Mouse (Mus musculus): ENCODE data around the gene Kif9. TPM values are rescaled to one million over a fixed set of nuclear protein-coding genes. Genes with fewer than 3 reads are reported as not detected.

Gene Kif9
- polyA plus RNA-seq, 1 experiment from 2014 or later, result 6.2 TPM

DNA sequence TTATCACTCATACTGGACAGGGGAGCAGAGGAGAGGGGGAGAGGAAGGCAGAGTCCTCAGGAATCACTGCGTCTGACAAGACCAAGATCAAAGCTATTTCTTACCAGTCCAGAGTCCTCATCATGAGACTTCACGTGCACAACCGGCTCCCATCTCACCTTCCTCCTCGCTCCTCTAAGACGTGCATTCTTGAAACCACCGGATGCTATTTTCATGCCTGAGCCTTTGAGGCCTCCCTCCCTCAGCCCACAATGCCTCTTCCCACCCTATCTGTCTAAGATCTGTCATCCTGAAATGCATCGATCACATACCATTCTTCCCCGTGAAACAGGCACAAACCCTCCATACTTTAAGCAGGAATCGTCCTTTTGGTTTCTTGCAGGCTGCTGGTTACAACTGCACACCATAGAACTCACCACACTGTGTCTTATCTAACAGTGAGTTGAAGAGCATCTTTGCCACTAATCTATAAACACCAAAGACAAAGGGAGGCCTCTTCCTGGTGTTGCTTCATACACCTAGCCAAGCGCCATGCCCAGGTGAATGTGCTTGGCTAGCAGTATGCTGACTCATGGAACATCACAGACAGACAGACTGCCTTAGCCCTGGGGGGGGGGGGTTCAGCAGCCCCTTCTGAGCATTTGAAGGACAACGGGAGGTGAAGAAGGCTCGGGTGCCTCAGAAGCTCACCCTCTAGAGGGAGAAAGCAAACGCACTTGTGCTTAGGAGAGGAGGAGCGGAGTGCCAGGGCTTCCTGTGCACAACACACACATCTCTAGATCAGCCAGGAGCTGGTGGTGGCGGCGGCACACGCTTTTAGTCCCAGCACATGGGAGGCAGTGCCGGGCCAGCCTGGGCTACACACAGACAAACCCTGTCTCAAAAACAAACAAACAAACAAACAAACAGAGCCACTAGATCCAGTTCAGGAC lies 15.6 kb upstream of the Kif9 start:
- H3K4me3 ChIP-seq, result no peak overlapping the region
- no peak overlapping the region for H3K9ac ChIP-seq
- H3K36me3 ChIP-seq, result 0 out of 2 replicates have a peak, but pooled peaks cover 5% of the 10 kb centered on the region
- no peaks in the 10 kb centered on the region for H3K4me1 ChIP-seq (replicated peaks)
- H3K27ac ChIP-seq (replicated peaks), result no peak overlapping the region
- no peak for ATAC-seq (ENCODE audit: low FRiP score, low read depth)
- WGBS, result 89% methylated on average over 18 of the region's 18 CpGs
- H3K9me3 ChIP-seq, result no peaks in the 10 kb centered on the region
- no peaks in the 10 kb centered on the region for H3K27me3 ChIP-seq
- no peak overlapping the region for H3K4me2 ChIP-seq

- no peak overlapping the region for H3K4me2 ChIP-seq
- no peaks in the 10 kb centered on the region for H3K9me3 ChIP-seq
- H3K27me3 ChIP-seq, result no peaks in the 10 kb centered on the region
- no peak overlapping the region for H3K9ac ChIP-seq
- 0 out of 2 replicates have a peak, but pooled peaks cover 10% of the 10 kb centered on the region for H3K36me3 ChIP-seq
- H3K4me3 ChIP-seq, result no peak overlapping the region
- H3K4me1 ChIP-seq (replicated peaks), result no peaks in the 10 kb centered on the region
- no peak overlapping the region for H3K27ac ChIP-seq (replicated peaks)
- 77% methylated on average over 7 of the region's 7 CpGs for WGBS
- no peak for ATAC-seq (ENCODE audit: low FRiP score, low read depth)
Measured at GRCm38 (mm10) chr9:110462321-110462720, 14.4 kb upstream of the Kif9 start.

DNA sequence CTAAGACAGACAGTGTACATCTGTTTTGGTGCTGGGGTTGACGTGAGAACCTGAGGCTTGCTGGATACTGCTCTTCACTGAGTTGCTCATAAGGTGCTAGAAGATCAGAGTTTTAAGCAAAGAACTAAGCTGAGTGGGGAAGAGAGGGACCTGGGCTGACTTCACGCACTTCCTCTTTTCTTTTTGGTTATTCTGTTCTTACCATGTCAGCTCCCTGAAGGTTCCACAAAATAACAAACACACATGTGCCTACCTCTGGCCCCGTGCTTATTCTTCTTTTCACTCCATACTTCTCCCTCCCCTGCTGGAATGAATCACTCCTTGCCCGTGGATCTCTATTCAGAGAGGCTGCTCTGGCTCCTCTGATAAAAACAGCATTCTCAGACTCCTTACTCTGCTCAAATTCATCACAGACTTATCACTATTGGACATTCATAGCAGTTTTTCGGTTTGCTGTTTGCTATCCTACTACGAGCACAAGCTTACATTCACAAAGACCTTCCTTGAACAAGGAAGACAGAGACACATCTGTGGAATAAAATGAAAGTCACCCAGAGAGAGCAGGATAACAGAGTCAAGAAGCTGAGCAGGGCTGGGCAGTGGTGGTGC lies 12.7 kb upstream of the Kif9 start:
- no peak for ATAC-seq (ENCODE audit: low FRiP score, low read depth)
- no peak overlapping the region for H3K4me3 ChIP-seq
- no peaks in the 10 kb centered on the region for H3K4me1 ChIP-seq (replicated peaks)
- no peaks in the 10 kb centered on the region for H3K27me3 ChIP-seq
- no peak overlapping the region for H3K9ac ChIP-seq
- 0 out of 2 replicates have a peak, but pooled peaks cover 6% of the 10 kb centered on the region for H3K36me3 ChIP-seq
- WGBS, result 94% methylated on average over 6 of the region's 6 CpGs
- H3K9me3 ChIP-seq, result no peaks in the 10 kb centered on the region
- H3K27ac ChIP-seq (replicated peaks), result no peak overlapping the region
- no peak overlapping the region for H3K4me2 ChIP-seq

- H3K4me2 ChIP-seq, result no peak overlapping the region
- no peaks in the 10 kb centered on the region for H3K4me1 ChIP-seq (replicated peaks)
- H3K9me3 ChIP-seq, result no peaks in the 10 kb centered on the region
- no peak for ATAC-seq (ENCODE audit: low FRiP score, low read depth)
- H3K36me3 ChIP-seq, result 0 out of 2 replicates have a peak, but pooled peaks cover 6% of the 10 kb centered on the region
- H3K27ac ChIP-seq (replicated peaks), result no peak overlapping the region
- H3K27me3 ChIP-seq, result no peaks in the 10 kb centered on the region
- 93% methylated on average over 6 of the region's 6 CpGs for WGBS
- H3K9ac ChIP-seq, result no peak overlapping the region
- H3K4me3 ChIP-seq, result no peak overlapping the region
Measured at GRCm38 (mm10) chr9:110465336-110465735, 11.4 kb upstream of the Kif9 start.

DNA sequence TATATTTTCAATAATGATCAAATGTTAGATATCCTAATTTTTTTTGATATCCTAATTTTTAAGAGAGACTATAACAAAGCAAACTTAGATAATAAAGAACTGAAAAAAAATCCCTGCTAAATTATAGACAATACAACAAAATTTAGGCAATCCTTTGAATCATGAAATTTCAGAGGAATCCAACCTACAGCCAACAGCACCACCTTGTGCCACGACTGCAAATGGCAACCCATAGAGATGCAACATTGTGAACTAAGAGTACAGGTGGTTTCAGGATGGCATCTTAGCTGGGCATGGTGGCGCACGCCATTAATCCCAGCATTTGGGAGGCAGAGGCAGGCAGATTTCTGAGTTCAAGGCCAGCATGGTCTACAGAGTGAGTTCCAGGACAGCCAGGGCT lies 10.6 kb upstream of the Kif9 start:
- Histone ChIP-seq H3K4me2 (no peak overlapping the region), H3K4me1 (replicated peaks) (no peaks in the 10 kb centered on the region), H3K9me3 (no peaks in the 10 kb centered on the region), H3K9ac (no peak overlapping the region), H3K27ac (replicated peaks) (no peak overlapping the region), H3K27me3 (no peaks in the 10 kb centered on the region), H3K36me3 (0 out of 2 replicates have a peak, but pooled peaks cover 6% of the 10 kb centered on the region), H3K4me3 (no peak overlapping the region)
- WGBS, result 82% methylated on average over 3 of the region's 3 CpGs
- ATAC-seq (ENCODE audit: low FRiP score, low read depth), result no peak

DNA sequence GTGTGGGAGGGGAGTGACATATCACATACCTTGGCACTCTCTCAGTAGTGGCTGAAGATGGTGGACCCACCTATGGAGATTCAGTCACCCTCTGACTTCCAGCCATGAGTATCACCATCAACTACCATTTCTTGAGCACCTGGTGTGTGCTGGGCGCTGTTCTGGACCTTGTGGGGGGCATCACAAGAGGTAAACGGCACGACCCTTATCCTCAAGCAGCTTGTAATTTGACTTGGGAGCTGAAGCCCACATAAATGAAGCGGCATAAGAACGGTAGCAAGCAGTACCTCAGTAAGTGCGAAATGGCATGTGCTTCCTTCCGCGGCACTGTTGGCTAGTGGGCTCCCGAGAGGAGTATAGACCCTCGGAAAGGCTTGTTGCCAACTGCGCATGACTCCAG lies 1.2 kb downstream of the Kif9 start:
- Histone ChIP-seq H3K4me1 (replicated peaks) (peaks cover 22% of the 10 kb centered on the region), H3K27me3 (peaks cover 5% of the 10 kb centered on the region), H3K9ac (no peak overlapping the region), H3K4me2 (no peak overlapping the region), H3K9me3 (no peaks in the 10 kb centered on the region), H3K36me3 (no peaks in the 10 kb centered on the region), H3K27ac (replicated peaks) (no peak overlapping the region), H3K4me3 (no peak overlapping the region)
- no peak for ATAC-seq (ENCODE audit: low FRiP score, low read depth)
- WGBS, result 51% methylated on average over 11 of the region's 11 CpGs

- peaks cover 22% of the 10 kb centered on the region for H3K4me1 ChIP-seq (replicated peaks)
- no peak for ATAC-seq (ENCODE audit: low FRiP score, low read depth)
- H3K27me3 ChIP-seq, result peaks cover 5% of the 10 kb centered on the region
- H3K36me3 ChIP-seq, result no peaks in the 10 kb centered on the region
- no peak overlapping the region for H3K27ac ChIP-seq (replicated peaks)
- H3K9ac ChIP-seq, result no peak overlapping the region
- no peaks in the 10 kb centered on the region for H3K9me3 ChIP-seq
- WGBS, result 81% methylated on average over 4 of the region's 4 CpGs
- H3K4me2 ChIP-seq, result no peak overlapping the region
- H3K4me3 ChIP-seq, result no peak overlapping the region
Measured at GRCm38 (mm10) chr9:110478639-110479038, 1.9 kb downstream of the Kif9 start.

DNA sequence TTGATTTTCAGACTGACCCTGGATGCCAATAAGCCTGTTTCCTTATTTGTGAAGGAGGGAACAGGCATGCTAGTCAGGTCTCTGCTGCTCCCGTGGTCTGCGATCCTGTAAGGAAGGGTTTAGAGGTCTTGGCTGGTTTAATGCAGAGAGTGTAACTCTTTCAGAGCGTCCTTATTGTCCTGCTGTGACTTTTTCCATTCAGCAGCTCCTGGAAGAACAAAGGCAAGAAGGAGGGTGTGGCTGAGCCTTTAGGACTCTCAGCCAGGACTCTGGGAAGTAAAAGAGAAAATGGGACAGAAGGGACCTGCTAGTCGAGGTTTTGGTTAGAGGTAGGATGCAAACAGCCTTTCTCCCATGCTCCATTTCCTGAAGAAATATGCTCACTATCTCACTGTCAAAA lies 12.1 kb downstream of the Kif9 start:
- no peak for ATAC-seq (ENCODE audit: low FRiP score, low read depth)
- no peak overlapping the region for H3K27ac ChIP-seq (replicated peaks)
- WGBS, result 13% methylated on average over 4 of the region's 4 CpGs
- peaks cover 2% of the 10 kb centered on the region; the same call in 1 of the 2 replicates for H3K9me3 ChIP-seq
- no peak overlapping the region for H3K9ac ChIP-seq
- no peaks in the 10 kb centered on the region for H3K36me3 ChIP-seq
- no peak overlapping the region for H3K4me3 ChIP-seq
- H3K27me3 ChIP-seq, result no peaks in the 10 kb centered on the region
- H3K4me1 ChIP-seq (replicated peaks), result no peaks in the 10 kb centered on the region
- H3K4me2 ChIP-seq, result no peak overlapping the region

DNA sequence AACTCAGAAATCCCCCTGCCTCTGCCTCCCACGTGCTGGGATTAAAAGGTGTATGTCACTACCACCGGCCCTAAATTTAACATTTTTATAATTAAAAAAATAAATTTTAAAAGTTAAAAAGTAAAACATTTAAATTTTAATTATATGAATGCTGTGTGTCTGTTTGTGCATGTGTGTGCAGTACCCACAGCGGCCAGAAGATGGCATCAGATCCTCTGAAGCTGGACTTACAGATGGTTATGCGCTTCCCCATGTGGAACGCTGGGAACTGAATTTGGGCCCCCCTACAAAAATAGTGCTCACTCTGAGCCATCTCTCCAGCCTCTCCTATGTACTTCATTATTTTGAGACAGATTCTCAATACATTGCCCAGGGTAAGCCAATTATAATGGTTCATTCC lies 14.2 kb downstream of the Kif9 start:
- H3K36me3 ChIP-seq, result no peaks in the 10 kb centered on the region
- WGBS, result 66% methylated on average over 5 of the region's 5 CpGs
- H3K27ac ChIP-seq (replicated peaks), result no peak overlapping the region
- H3K4me2 ChIP-seq, result no peak overlapping the region
- ATAC-seq (ENCODE audit: low FRiP score, low read depth), result no peak
- no peaks in the 10 kb centered on the region for H3K4me1 ChIP-seq (replicated peaks)
- no peak overlapping the region for H3K9ac ChIP-seq
- H3K9me3 ChIP-seq, result peaks cover 2% of the 10 kb centered on the region; the same call in 1 of the 2 replicates
- H3K4me3 ChIP-seq, result no peak overlapping the region
- no peaks in the 10 kb centered on the region for H3K27me3 ChIP-seq

DNA sequence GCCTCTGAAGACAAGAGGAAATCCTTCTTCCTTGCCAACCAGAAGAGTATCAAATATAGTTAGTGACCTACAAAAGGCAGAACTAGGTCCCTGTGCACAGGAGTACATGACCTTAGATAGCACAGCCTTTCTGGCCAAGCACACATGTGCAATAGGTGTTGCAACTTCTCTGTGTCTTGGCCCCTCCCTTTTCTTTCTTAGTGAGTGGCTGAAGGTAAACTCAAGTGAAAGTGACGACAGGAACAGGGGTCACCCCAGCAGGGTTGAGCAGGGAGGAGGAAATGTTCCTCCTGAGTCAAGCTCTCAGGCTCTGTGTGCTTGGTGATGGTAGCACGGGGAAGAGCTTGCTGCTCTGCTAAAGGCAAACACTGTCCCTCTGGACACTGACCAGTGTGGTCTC lies 49.0 kb downstream of the Kif9 start:
- peaks cover 5% of the 10 kb centered on the region; the same call in 1 of the 2 replicates for H3K4me1 ChIP-seq (replicated peaks)
- ATAC-seq (ENCODE audit: low FRiP score, low read depth), result no peak
- no peak overlapping the region for H3K27ac ChIP-seq (replicated peaks)
- H3K4me3 ChIP-seq, result no peak overlapping the region
- H3K9ac ChIP-seq, result no peak overlapping the region
- no peaks in the 10 kb centered on the region for H3K27me3 ChIP-seq
- H3K4me2 ChIP-seq, result no peak overlapping the region
- no peaks in the 10 kb centered on the region for H3K9me3 ChIP-seq
- H3K36me3 ChIP-seq, result no peaks in the 10 kb centered on the region
- 65% methylated on average over 2 of the region's 2 CpGs for WGBS

DNA sequence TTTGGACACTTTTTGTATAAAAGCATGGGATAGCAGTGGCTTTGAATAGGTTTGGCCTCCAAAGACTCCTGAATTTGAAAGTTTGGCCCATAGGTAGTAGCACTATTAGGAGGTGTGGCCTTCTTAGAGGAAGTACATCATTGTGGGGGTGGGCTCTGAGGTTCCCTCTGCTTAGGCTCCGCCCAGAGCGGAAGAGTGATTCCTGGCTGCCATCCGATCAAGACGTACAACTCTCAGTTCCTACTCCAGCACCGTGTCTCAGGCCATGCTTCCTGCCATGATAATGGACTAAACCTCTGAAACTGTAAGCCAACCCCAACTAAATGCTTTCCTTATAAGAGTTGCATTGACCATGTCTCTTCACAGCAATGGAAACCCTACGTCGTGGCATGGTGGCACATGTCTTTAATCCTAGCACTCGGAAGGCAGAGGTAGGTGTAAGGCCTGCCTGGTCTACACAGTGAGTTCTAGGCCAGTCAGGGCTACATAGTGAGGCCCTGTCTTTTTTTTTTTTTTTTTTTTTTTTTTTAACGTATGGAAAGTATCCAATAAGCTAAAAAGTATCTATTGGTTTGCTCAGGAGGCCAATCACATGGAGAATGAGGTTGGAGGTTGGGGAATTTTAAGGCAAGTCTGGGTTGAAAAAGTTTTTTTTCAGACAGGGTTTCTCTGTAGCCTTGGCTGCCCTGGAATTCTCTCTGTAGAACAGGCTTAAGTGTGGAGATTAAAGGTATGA lies 52.4 kb downstream of the Kif9 start:
- H3K36me3 ChIP-seq, result no peaks in the 10 kb centered on the region
- H3K27me3 ChIP-seq, result no peaks in the 10 kb centered on the region
- H3K4me2 ChIP-seq, result no peak overlapping the region
- ATAC-seq (ENCODE audit: low FRiP score, low read depth), result no peak
- no peak overlapping the region for H3K4me3 ChIP-seq
- peaks cover 18% of the 10 kb centered on the region for H3K4me1 ChIP-seq (replicated peaks)
- no peaks in the 10 kb centered on the region for H3K9me3 ChIP-seq
- WGBS, result 41% methylated on average over 9 of the region's 9 CpGs
- no peak overlapping the region for H3K9ac ChIP-seq
- H3K27ac ChIP-seq (replicated peaks), result no peak overlapping the region

DNA sequence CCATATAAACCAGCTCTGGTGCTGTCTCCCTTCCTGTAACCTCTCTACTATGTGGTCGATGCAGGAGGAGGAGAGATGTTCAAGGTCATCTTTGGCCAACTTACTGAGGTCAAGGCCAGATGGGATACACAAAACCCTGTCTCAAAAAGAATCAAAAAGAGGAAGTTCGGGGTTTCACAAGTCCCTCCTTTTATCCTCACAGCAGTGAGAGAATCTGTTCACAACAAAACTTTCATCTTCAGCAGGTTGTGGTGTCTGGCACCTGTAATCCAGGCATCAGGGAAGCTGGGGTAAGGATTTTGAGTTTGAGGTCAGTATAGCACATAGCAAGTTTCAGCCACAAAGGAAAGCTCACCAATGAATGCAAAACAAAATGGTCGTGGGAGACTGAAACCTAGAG lies 53.9 kb downstream of the Kif9 start:
- Histone ChIP-seq H3K4me3 (no peak overlapping the region), H3K9ac (no peak overlapping the region), H3K27ac (replicated peaks) (no peak overlapping the region), H3K4me1 (replicated peaks) (peaks cover 32% of the 10 kb centered on the region), H3K4me2 (peak overlapping the region; percentile 78; the same call in 1 of the 2 replicates), H3K36me3 (no peaks in the 10 kb centered on the region), H3K9me3 (no peaks in the 10 kb centered on the region), H3K27me3 (no peaks in the 10 kb centered on the region)
- WGBS, result 68% methylated on average over 3 of the region's 3 CpGs
- no peak for ATAC-seq (ENCODE audit: low FRiP score, low read depth)
